Mouse (Mus musculus) cerebellum, adult 9-11 months (tissue): ENCODE results near the gene Vps41.

Experiments
- DNase-seq: peaks from one replicate; pipeline ENCODE4 v3.0.0; 2022

Gene Vps41

DNA sequence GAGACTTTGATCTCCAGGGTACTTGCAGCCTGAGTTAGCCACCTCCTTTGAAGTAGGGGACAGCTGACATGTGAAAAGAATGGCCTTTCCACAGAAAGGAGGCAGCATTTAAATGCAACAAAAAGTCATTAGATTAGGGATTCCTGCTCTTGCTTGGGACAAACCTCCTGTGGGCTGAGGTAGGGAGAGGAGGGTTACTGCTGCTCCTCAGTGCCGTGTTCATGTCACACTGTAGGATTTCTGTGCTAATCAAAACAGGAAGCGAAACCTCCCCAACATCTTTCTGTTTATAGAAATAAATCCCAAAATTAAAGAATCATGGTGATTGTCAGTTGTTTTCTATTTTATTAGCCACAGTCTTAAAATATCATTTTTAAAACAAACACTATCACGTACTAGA is 77.4 kb downstream of the Vps41 start:
- DNase-seq = no peak

DNA sequence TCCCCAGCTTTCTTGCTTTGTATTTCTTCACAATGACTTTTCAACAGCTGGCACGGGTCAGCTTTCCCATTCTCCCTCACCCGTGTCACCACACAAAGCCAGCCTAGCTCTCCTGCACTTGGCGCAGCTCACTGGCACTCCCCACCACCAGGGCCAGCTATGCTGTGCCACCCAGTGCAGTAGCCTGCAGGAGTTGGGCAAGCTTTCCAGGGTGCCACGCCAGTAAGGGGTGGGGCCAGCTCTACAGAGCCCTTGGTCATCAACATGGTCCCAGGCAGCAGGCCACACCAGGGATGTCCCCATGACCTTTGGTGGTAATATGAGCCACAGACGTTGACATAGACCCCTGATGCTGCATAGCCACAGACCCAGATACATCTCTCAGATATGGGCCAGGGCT is 80.5 kb downstream of the Vps41 start:
- DNase-seq = no peak

DNA sequence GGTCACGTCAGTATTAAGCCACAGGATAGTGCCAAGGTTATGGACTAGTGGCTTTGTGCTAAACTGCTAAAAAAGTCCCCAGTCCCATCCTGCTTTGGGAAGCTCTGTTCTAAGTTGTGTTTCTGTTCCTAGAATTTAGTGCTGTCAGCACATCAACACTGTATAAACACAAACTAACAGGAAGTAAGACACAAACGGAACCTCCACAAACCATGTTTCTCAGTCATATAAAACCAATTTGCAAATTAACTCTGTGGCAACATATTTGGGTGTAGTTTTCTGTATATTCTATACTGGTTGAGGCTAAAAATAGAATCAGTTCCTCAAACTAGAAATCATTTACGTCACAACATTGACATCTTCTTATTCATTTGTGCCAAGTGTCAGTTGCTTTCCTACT is 83.3 kb downstream of the Vps41 start:
- no peak for DNase-seq

DNA sequence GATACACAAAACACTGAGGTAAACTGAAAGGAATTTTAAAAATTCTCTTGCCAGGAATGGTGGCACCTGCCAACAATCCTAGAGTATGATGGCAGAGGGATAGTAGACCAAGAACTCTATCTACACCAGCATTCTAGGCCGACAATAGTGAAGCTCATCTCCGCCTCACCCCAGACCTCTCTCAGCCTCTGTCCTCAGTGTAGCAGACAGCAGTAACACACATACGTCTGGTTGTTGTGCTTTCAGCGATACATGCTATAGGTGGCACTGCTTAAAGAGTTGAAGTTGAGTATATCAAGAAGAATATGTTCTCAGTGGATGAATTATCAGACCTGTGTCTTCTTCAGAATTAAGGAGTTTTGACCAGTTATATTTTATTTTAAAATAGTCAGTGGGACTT is 92.4 kb downstream of the Vps41 start:
- DNase-seq = no peak

DNA sequence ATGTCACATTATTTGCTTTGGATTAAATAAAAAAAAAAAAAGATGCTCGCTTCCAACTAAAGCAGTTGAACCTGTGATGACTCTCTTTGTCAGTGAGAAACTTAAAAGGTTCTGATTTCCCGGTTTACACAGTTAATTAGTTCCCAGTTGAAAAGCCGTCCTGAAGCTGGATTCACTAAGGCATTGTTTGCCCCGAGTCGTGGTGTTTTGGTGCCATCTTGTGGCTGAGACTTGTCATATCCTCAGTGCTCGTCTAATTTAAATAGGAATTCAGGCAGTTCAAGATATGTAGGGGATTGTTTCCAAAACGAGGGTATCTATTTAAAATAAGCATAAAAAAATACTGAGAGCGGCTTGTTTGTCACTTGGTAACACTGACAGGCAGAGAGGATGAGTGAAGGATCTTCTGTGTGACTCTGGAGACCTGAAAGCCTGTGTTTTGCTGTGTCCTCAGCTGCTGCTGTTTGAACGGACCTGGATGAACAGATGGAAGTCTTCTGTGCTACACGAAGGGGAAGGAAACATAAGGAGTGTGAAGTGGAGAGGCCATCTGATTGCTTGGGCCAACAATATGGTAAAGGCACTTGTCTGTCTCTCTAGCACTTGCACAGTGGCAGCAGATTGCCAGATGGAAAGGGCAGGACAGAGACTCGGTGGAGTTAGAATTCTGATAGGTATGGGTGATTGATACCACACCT is 93.0 kb downstream of the Vps41 start:
- peak; percentile 70 for DNase-seq

DNA sequence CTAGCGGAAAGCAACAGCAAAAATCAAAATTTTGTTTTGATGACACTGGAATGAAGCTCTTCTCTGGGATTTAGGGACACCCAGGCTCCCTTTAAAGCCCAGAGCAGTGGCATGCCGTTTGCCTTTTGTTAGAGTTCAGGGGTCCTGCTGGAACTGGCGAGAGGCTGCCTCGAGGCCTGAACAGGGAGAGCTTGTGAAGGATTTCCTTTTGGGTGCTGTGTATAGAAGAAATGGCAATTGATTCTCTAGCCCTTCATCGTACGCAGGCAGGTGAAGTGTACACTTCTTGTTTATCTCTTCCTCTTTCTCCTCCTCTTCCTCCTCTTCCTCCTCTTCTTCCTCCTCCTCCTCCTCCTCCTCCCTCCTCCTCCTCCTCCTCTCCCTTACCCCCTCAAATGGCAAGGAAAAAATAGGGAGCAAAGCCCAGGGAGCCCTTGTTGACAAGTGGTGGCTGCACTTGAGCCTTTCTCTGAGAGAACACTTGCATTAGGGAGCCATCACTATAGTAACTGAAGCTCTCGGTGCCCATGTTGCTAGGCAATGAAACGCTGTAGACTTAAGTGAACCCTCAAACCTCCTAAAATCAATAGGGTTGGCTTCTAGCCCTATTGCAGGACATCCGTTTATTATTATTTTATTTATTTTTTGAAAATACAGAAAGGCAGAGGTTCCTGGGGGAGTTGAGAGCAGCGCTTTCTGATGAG is 107.5 kb downstream of the Vps41 start:
- DNase-seq = no peak

DNA sequence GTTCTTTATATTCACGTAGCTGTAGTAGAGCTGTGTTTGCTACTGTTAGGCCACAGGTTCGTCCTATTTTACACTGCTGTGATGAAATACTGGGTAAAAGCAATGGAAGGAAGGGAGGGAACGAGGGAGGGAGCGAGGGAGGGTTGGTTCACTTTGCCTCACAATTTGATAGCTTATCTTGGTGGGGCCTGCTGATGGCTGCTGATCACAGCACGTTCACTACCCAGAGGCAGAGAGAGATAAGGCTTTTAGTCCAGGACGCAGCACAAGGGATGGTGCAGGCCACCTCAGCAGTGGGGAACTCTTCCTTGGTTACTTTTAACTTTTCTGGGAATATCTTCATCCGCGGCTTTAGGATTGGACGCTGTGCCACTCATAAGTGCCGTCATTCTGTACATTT is 109.9 kb downstream of the Vps41 start:
- no peak for DNase-seq

DNA sequence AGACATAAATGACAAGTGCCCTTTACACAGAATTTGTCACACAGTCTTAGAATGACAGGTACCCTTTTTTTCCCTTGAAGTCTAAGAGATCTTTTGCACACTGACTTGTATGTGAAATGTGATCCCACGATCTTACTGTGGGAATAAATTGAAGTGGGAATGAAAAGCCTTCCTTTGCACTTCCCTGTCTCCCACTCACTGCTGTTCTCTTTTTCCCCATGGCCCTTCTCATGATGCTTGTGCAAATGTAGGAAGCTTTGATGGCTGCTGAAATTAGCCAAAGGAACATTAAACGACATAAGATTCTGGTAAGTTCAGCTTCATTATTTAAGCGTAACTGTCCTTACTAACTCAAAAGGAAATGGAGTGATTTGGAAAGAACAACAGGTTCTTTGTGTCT is 113.4 kb downstream of the Vps41 start:
- no peak for DNase-seq

DNA sequence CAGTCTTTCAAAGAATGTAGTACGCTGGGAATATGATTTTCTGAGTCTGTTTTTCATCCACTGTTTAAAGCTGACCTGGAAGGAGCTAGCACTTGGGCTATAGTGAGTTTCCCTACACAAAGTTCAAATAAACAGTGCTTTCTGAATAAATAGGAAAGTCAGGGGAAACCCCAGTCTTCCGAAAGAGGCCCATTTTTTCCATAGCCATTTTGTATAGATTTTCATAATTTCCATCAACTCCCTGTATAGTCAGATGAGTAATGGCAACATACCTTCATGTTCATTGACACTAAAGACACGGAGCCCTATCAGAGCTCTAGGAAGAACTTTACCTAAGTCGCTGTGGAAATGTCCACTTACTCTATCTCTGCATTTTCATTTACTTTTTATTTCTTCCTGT is 122.1 kb downstream of the Vps41 start:
- DNase-seq = no peak

DNA sequence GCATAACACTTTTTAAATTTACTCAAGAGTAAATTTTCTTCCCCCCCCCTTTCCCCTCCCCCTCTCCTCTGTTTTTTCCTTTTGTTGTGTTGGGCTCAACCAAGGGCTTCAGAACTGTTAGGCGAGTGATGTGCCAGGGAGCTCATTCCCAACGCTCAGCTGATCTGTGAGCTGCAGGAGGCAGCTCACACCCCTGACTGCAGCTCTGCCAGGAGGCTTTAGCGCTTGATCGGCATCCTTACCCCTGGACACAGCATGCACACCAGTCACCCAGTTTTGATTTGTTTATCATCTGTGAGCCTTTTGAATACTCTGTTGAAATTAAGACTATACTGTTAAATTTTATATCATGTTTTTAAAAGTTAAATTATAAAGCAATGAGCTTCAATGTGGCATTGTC is 123.3 kb downstream of the Vps41 start:
- no peak for DNase-seq

DNA sequence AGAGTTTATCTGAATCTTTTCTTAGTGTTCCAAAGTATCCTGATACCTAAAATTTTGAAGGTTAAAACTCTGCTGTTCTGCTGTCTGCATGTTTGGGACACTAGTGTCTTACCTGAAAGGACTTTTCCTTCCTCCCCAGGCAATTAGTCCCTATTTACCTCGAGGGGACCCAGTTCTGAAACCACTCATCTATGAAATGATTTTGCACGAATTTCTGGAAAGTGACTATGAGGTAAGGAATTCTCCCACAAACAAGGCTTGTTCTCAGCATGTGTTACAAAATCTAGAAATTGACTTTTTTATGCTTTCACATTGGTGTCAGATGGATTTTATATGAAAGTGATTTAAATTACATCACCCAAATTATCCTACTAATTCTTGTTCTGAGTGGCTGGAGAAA is 123.9 kb downstream of the Vps41 start:
- no peak for DNase-seq

DNA sequence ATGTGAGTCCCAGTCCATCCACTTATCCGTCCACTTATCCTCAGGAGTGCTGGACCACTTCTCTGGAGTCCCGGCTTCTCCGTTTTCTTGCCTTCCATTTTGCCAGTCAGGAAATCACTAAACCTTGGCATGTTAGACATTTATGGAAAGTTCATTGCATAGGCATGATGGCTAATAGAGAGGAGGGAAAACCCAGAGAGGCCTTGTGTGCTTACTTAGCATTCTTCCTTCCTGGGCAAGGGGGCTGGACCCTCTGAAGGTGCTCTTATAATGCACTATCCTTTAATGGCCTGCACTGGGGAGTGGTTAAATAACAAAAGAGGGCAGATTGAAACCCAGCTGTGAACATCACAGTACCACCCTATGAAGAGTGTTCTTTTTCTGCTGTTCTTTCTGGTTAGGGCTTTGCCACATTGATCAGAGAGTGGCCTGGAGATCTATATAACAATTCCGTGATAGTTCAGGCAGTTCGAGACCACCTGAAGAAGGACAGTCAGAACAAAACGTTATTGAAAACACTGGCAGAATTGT is 124.7 kb downstream of the Vps41 start:
- DNase-seq = no peak

DNA sequence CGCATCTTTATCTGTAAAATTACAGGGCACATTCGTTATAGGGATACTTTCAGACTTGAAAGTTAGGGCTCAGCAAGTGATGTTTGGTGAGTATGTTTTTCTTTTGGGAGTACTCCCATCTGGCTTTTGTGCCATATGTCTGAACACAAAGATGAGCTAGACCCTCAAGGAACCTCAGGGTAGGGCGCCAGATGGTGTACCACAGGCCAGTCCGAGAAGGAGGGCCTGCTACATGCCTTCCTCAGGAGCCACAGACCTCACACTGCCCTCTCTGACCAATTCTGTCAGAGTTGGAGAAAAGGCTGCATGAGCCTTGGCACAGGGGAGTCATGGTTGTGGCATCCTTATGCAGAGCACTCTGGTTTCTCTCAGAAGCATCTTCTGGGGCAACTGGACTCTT is 125.5 kb downstream of the Vps41 start:
- no peak for DNase-seq

DNA sequence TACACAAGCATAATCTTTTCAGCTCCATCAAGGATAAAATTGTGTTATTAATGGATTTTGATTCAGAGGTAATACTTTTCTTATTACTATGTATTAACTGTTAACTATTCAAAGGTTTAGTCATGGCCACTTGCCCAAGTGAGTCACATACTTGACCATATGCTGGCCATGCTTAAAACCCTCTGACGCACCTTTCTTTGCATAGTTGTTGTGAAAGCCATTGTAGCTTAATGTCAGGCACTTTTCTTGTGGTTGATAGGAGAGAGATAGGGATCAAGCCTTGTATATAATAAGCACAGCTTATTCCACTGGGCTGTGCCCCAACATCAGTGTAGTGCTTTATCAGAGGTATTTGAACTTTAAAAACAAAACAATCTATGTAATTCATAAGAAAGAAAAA is 126.5 kb downstream of the Vps41 start:
- no peak for DNase-seq

DNA sequence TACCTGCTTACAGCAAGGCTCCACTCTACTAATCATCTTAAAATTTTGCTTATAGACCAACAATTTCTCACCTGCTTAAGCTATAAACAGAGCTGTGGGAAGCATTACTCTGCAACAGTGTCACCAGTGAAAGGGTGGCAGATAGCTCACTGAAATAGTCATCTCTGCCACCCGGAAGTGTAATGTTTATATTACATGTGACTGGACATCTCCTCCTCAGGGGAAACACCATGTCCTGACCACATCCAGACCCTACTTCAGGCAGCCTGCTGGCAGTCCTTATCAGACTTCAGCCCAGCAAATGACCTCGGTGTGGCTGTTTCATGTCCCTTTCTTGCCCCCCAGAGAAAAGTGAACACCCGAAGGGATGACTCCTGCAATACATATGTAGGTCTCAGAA is 130.3 kb downstream of the Vps41 start:
- no peak for DNase-seq

DNA sequence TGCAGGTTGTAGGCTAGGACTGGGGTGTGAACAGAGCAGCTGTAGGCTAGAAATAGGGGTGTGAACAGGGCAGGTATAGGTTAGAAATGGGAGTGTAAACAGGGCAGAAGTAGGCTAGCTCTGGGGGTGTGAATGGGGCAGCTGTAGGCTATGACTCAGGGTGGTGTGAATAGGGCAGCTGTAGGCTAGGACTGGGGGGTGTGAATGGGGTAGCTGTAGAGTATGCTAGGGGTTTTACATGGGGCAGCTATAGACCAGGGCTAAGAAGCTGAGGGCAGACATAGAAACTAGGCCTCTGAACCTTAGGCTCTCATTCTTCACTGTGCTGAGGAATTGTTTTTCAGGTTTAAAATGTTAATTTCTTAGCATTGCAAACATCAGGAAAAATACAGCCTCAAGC is 132.5 kb downstream of the Vps41 start:
- no peak for DNase-seq

DNA sequence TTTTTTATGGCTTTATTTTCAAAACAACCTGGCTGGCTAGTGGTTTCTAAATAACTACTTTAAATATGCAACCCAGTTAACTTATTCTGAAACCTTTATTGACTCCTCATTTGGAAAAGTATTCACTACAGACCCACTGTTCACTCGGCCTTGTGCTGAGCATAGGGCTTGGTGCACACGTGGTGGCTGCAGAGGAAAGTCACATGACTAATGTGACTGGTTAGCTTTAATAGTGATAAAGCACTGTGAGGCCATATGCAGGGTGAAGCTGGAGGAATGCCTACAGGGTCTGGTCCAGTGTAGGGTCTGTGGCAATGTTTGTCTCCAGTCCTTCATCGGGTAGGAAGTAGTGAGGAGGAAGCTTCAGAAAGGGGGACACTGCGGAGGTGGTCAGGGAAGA is 134.1 kb downstream of the Vps41 start:
- no peak for DNase-seq

DNA sequence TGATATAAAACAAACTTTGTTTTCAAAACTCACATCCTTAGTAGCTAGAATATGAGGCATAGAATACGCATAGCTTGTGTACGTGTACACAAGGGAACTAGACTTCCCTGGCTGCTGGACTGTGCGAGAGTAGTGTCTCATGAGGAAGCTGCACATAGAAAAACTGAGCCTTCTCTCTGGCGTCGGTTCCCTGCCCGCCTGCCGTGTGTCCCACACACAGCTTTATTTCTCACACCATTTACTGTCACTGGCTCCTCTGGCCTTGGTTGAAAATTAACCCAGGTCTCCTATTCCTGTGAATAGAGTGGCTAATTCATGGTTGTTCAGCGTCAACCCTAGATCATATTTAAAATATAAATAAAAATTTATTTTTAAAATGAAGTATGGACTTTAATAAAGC is 135.6 kb downstream of the Vps41 start:
- no peak for DNase-seq

DNA sequence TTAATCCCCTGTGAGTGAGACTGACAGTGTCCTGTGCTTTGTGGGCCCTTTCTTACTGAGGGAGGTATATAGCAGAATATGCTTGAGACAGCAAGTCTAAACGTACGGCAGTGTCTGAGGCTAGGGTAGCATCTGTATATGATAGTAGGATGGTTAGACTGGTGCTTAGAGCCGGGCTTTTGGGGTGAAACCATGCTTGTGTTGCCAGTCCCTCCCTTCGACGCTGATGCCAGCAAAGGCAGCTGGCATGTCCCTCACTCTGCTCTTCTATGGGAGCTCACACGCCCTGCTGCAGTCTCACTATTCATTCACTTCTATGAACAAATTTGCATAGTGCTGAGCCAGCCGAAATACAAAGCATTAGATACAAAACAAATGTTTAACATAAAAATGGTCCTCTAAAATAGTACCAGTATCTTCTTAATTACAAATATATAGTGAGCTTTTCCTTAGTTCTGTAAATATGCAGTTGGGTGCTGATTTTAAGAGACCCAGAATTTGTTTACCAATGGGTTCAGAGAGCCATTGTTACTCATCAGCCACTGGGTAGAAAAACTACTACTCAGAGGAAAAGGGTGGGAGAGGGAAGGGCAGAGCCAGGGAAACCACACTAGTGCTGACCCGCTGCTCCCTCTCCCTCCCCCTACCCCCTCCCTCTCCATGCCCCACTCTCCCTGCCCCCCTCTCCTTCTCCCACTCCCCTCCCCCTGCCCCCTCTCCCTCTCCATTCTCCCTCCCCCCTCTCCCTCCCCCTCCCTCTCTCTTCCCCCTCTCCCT is 139.1 kb downstream of the Vps41 start:
- DNase-seq = no peak

DNA sequence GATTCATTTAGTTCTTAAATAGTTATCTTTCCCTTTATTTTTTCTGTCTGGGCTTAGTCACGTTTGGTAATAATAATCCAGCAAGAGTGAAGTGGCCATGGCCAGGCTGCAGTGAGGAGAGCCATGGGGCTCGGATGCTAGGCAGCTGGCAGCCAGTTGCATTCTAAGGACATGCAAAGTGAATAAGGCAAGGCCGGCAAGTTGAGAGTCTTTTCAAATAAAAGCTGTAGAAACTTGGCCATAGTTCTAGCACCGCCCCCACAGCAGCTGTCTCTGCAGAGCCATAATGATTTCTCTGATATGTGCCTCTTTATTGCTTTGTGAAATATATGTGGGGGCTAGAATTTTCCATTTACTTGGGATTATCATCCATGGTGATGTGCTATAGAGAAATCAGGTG is 141.1 kb downstream of the Vps41 start:
- no peak for DNase-seq

DNA sequence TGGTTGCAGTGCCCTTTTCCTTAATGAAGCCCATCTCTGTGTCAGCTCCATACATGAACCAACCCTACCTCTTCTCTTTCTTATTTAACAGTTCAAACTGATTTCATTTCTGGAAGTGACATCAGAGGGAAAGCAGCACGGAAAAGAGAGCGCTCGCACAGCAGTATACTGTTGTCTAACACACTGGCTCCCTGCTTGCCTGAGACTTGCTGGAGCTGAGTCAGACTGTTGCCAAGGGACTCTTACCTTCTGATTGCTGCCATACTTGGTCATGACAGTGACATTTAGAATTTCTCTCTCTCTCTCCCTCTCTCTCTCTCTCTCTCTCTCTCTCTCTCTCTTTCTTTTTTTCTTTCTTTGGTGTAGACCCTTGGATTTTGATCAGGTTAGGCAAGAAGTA is 142.3 kb downstream of the Vps41 start:
- no peak for DNase-seq

DNA sequence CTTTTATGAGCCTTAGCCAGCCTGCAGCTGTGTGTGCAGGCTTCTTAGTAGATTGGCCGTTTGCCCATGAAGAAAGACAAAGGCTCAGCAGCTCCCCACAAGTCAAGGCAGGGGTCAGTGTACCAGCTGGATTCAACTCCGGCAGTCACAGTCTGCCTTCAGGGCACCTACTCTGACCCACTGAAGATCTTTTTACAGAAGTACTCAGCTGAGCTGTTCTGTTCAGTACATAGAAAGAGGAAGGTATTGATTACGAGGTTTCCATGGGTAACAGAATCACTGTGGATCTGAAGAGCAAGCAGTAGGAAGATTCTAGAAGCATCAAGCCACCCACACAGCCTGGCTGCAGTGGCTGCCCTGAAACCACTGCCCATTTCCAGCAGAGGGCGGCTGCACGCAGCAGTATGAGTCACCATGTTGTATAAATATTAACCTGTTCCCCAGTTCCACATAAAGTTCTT is 151.0 kb downstream of the Vps41 start:
- DNase-seq = peak; percentile 31

DNA sequence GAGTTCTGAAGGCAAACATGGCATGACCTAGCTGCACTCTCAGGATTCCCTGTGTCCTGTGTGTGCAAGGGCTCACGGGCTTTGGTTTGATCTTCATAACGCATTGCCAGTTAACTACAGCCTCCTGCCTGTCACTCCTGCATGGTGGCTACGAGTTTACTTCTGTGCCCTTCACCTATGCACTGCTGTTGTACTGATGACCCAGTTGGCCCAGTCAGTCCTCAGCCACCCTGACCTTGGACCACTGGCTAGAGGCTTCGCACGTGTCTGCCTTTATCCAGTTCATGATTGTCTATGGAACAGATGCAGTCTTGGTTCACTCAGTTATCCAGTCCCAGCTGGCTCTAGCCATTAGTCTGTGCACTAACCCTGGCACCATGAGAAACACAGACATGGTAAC is 151.7 kb downstream of the Vps41 start:
- DNase-seq = no peak

DNA sequence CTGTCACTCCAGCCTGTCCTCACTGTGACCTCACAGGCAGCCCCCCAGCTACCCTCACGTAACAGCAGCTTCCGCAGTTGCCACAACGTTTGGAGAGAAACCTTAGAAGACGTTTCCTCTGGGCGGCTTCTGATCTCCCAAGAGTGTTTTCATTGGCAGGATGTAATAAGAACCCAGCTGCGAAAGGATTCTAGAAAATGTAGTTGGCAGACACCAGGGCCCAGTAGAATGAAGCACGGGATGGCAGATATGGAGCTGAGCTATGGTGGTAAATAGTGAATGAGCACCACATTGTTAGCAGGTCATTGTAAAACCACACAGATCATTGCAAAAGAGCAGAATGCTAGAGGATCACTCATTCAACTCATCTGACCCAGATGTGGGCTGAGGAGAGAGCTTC is 158.2 kb downstream of the Vps41 start:
- DNase-seq = no peak
